Mouse (Mus musculus): ENCODE data around the gene Fes. TPM values are rescaled to one million over a fixed set of nuclear protein-coding genes. Genes with fewer than 3 reads are reported as not detected.

Fes gene
- polyA plus RNA-seq, 1 experiment from 2014 or later, result 8.0 TPM

Other genes with a start within 250 kb of the Fes start
- gene Sema4b, start 201.1 kb downstream of the Fes start, polyA plus RNA-seq (2014; fragmentation: Nextera tagmentation; extraction: Ambion mirVana), result 15.1 and 15.9 TPM in 2 replicates
- gene Cib1, start 155.1 kb downstream of the Fes start, polyA plus RNA-seq (2014; fragmentation: Nextera tagmentation; extraction: Ambion mirVana), result 129 and 156 TPM in 2 replicates
- gene Gdpgp1, start 155.1 kb downstream of the Fes start, polyA plus RNA-seq (2014; fragmentation: Nextera tagmentation; extraction: Ambion mirVana), result 4.4 and 4.5 TPM in 2 replicates
- 0.56 and 0.66 TPM in 2 replicates for gene Ttll13, start 141.6 kb downstream of the Fes start, polyA plus RNA-seq (2014; fragmentation: Nextera tagmentation; extraction: Ambion mirVana)
- 51.1 and 51.4 TPM in 2 replicates for gene Ngrn, start 126.7 kb downstream of the Fes start, polyA plus RNA-seq (2014; fragmentation: Nextera tagmentation; extraction: Ambion mirVana)
- 11.4 and 16.6 TPM in 2 replicates for gene Vps33b, start 118.3 kb downstream of the Fes start, polyA plus RNA-seq (2014; fragmentation: Nextera tagmentation; extraction: Ambion mirVana)
- gene Prc1, start 93.5 kb downstream of the Fes start, polyA plus RNA-seq (2014; fragmentation: Nextera tagmentation; extraction: Ambion mirVana), result 149 and 157 TPM in 2 replicates
- 13.5 and 14.4 TPM in 2 replicates for gene Rccd1, start 63.5 kb downstream of the Fes start, polyA plus RNA-seq (2014; fragmentation: Nextera tagmentation; extraction: Ambion mirVana)
- gene Unc45a, start 46.9 kb downstream of the Fes start, polyA plus RNA-seq (2014; fragmentation: Nextera tagmentation; extraction: Ambion mirVana), result 29.9 and 34.2 TPM in 2 replicates
- gene Hddc3, start 44.8 kb downstream of the Fes start, polyA plus RNA-seq (2014; fragmentation: Nextera tagmentation; extraction: Ambion mirVana), result 19.8 and 19.9 TPM in 2 replicates
- 17.4 and 18.8 TPM in 2 replicates for gene Man2a2, start 16.6 kb downstream of the Fes start, polyA plus RNA-seq (2014; fragmentation: Nextera tagmentation; extraction: Ambion mirVana)
- gene Furin, start 17.5 kb upstream of the Fes start, polyA plus RNA-seq (2014; fragmentation: Nextera tagmentation; extraction: Ambion mirVana), result 10.3 and 10.6 TPM in 2 replicates
- gene Blm, start 147.2 kb upstream of the Fes start, polyA plus RNA-seq (2014; fragmentation: Nextera tagmentation; extraction: Ambion mirVana), result 23.3 and 29.1 TPM in 2 replicates

Data from intestine, embryonic 14.5 days (tissue).